Comparison of ENCODE assay signal across 26 mouse cellular contexts in genomic region chr6:29914136-29914535, GRCm38 (mm10).
"Had no signal": no experiment of that assay in that cellular context is flagged by ENCODE, and none has a peak within 500 bp of the region (broad histone marks: within the 10 kb centered on the region; RNA-seq: fewer than 3 reads in every experiment).

No protein-coding gene starts in this region.

- H3K9me3 ChIP-seq: embryonic facial prominence, embryonic 10.5 days; embryonic facial prominence, embryonic 12.5 days; embryonic facial prominence, embryonic 13.5 days; embryonic facial prominence, embryonic 15.5 days; forebrain, embryonic 10.5 days; forebrain, embryonic 12.5 days; forebrain, embryonic 13.5 days; forebrain, embryonic 15.5 days had no signal

- H3K4me2 ChIP-seq: embryonic facial prominence, embryonic 12.5 days; embryonic facial prominence, embryonic 13.5 days; embryonic facial prominence, embryonic 15.5 days; forebrain, embryonic 12.5 days; forebrain, embryonic 13.5 days; forebrain, embryonic 15.5 days had no signal

- ATAC-seq: forebrain, embryonic 13.5 days; forebrain, embryonic 14.5 days; forebrain, embryonic 15.5 days; forebrain, embryonic 16.5 days; forebrain, postnatal 0 days had no signal

- H3K27ac ChIP-seq: embryonic facial prominence, embryonic 10.5 days; embryonic facial prominence, embryonic 12.5 days; embryonic facial prominence, embryonic 13.5 days; embryonic facial prominence, embryonic 15.5 days; forebrain, embryonic 10.5 days; forebrain, embryonic 12.5 days; forebrain, embryonic 13.5 days; forebrain, embryonic 15.5 days; gastrocnemius, adult 2 months; heart, adult 2 months had no signal

- H3K4me3 ChIP-seq: embryonic facial prominence, embryonic 10.5 days; embryonic facial prominence, embryonic 12.5 days; embryonic facial prominence, embryonic 13.5 days; embryonic facial prominence, embryonic 15.5 days; erythroblast, embryonic 14.5 days; forebrain, embryonic 10.5 days; forebrain, embryonic 12.5 days; forebrain, embryonic 13.5 days; forebrain, embryonic 15.5 days; gastrocnemius, adult 2 months; heart, adult 2 months had no signal

- H3K9ac ChIP-seq: embryonic facial prominence, embryonic 12.5 days; embryonic facial prominence, embryonic 13.5 days; embryonic facial prominence, embryonic 15.5 days; forebrain, embryonic 12.5 days; forebrain, embryonic 13.5 days; forebrain, embryonic 15.5 days; forebrain, postnatal 0 days had no signal

- H3K36me3 ChIP-seq: embryonic facial prominence, embryonic 12.5 days had no signal

- DNase-seq: cerebellum, adult 9-10 months; cerebellum, adult 9-11 months; cerebellum, postnatal 10 days; cerebellum, postnatal 14 days; cerebellum, postnatal 25 days; cerebellum, postnatal 36 days; embryo, embryonic 11 days; forebrain, postnatal 0 days; gastrocnemius, adult 2 months; gastrocnemius, postnatal 10 days; gastrocnemius, postnatal 14 days; gastrocnemius, postnatal 25 days; gastrocnemius, postnatal 36 days; heart, adult 18-20 months; heart, adult 2 months had no signal
